Mouse (Mus musculus): ENCODE data around the gene Oaz1. TPM values are rescaled to one million over a fixed set of nuclear protein-coding genes. Genes with fewer than 3 reads are reported as not detected.
A peak's percentile ranks its signal among the peaks of the same experiment; 100 is the strongest.

The Oaz1 gene
- polyA plus RNA-seq, 1 experiment from 2014 or later: 1,149 TPM

- no peaks in the 10 kb centered on the region for H3K9me3 ChIP-seq (replicated peaks; ENCODE audit: control insufficient read depth, low read length, poor library complexity, severe bottlenecking)
- WGBS: 44% methylated on average over 7 of the region's 7 CpGs
- H3K27ac ChIP-seq (ENCODE audit: low read length): no peak overlapping the region
- peaks cover 22% of the 10 kb centered on the region for H3K27me3 ChIP-seq (ENCODE audit: control insufficient read depth, insufficient read depth, low read depth, low read length)
- no peak overlapping the region for H3K9ac ChIP-seq (ENCODE audit: low read depth, low read length)
- H3K4me1 ChIP-seq (ENCODE audit: control insufficient read depth, insufficient read depth, low read length): no peaks in the 10 kb centered on the region
- no peak overlapping the region for H3K4me3 ChIP-seq (ENCODE audit: low read depth, low read length)
- peaks cover 11% of the 10 kb centered on the region for H3K36me3 ChIP-seq (ENCODE audit: control insufficient read depth, insufficient read depth, low read length)
- no peak overlapping the region for H3K4me2 ChIP-seq (ENCODE audit: low read length)
- ATAC-seq: no peak
Observed at GRCm38 (mm10) chr10:80836949-80837379, 10.5 kb downstream of the Oaz1 start.

- H3K4me2 ChIP-seq (ENCODE audit: low read length): no peak overlapping the region
- peaks cover 27% of the 10 kb centered on the region for H3K27me3 ChIP-seq (ENCODE audit: control insufficient read depth, insufficient read depth, low read depth, low read length)
- H3K36me3 ChIP-seq (ENCODE audit: control insufficient read depth, insufficient read depth, low read length): peaks cover 11% of the 10 kb centered on the region
- no peaks in the 10 kb centered on the region for H3K9me3 ChIP-seq (replicated peaks; ENCODE audit: control insufficient read depth, low read length, poor library complexity, severe bottlenecking)
- H3K9ac ChIP-seq (ENCODE audit: low read depth, low read length): no peak overlapping the region
- no peak overlapping the region for H3K4me3 ChIP-seq (ENCODE audit: low read depth, low read length)
- no peaks in the 10 kb centered on the region for H3K4me1 ChIP-seq (ENCODE audit: control insufficient read depth, insufficient read depth, low read length)
- no peak for ATAC-seq
- no peak overlapping the region for H3K27ac ChIP-seq (ENCODE audit: low read length)
- 10% methylated on average over 2 of the region's 2 CpGs for WGBS
Observed at GRCm38 (mm10) chr10:80837827-80838226, 11.4 kb downstream of the Oaz1 start.

- Histone ChIP-seq H3K4me1 (ENCODE audit: control insufficient read depth, insufficient read depth, low read length) (no peaks in the 10 kb centered on the region; the same call in 1 of the 2 replicates), H3K4me2 (ENCODE audit: low read length) (no peak overlapping the region), H3K9me3 (replicated peaks; ENCODE audit: control insufficient read depth, low read length, poor library complexity, severe bottlenecking) (no peaks in the 10 kb centered on the region), H3K4me3 (ENCODE audit: low read depth, low read length) (no peak overlapping the region), H3K9ac (ENCODE audit: low read depth, low read length) (no peak overlapping the region), H3K36me3 (ENCODE audit: control insufficient read depth, insufficient read depth, low read length) (peaks cover 11% of the 10 kb centered on the region), H3K27ac (ENCODE audit: low read length) (no peak overlapping the region), H3K27me3 (ENCODE audit: control insufficient read depth, insufficient read depth, low read depth, low read length) (peaks cover 31% of the 10 kb centered on the region)
- WGBS: 53% methylated on average over 2 of the region's 2 CpGs
- no peak for ATAC-seq
Observed at GRCm38 (mm10) chr10:80838346-80838912, 12.0 kb downstream of the Oaz1 start.

GRCm38 (mm10) chr10:80839848-80840247, 13.4 kb downstream of the Oaz1 start:
- Histone ChIP-seq H3K9me3 (replicated peaks; ENCODE audit: control insufficient read depth, low read length, poor library complexity, severe bottlenecking) (no peaks in the 10 kb centered on the region), H3K4me3 (ENCODE audit: low read depth, low read length) (no peak overlapping the region), H3K27ac (ENCODE audit: low read length) (no peak overlapping the region), H3K4me2 (ENCODE audit: low read length) (no peak overlapping the region), H3K4me1 (ENCODE audit: control insufficient read depth, insufficient read depth, low read length) (peaks cover 6% of the 10 kb centered on the region; the same call in 1 of the 2 replicates), H3K9ac (ENCODE audit: low read depth, low read length) (no peak overlapping the region), H3K36me3 (ENCODE audit: control insufficient read depth, insufficient read depth, low read length) (peaks cover 4% of the 10 kb centered on the region; the same call in 1 of the 2 replicates), H3K27me3 (ENCODE audit: control insufficient read depth, insufficient read depth, low read depth, low read length) (peaks cover 32% of the 10 kb centered on the region)
- 55% methylated on average over 6 of the region's 6 CpGs for WGBS
- no peak for ATAC-seq

- Histone ChIP-seq H3K4me1 (ENCODE audit: control insufficient read depth, insufficient read depth, low read length) (peaks cover 6% of the 10 kb centered on the region; the same call in 1 of the 2 replicates), H3K4me3 (ENCODE audit: low read depth, low read length) (no peak overlapping the region), H3K9ac (ENCODE audit: low read depth, low read length) (no peak overlapping the region), H3K9me3 (replicated peaks; ENCODE audit: control insufficient read depth, low read length, poor library complexity, severe bottlenecking) (no peaks in the 10 kb centered on the region), H3K27ac (ENCODE audit: low read length) (no peak overlapping the region), H3K36me3 (ENCODE audit: control insufficient read depth, insufficient read depth, low read length) (no peaks in the 10 kb centered on the region), H3K27me3 (ENCODE audit: control insufficient read depth, insufficient read depth, low read depth, low read length) (peaks cover 27% of the 10 kb centered on the region), H3K4me2 (ENCODE audit: low read length) (no peak overlapping the region)
- WGBS: 83% methylated on average over 2 of the region's 2 CpGs
- ATAC-seq: no peak
Observed at GRCm38 (mm10) chr10:80841685-80842084, 15.2 kb downstream of the Oaz1 start.

GRCm38 (mm10) chr10:80842334-80842733, 15.9 kb downstream of the Oaz1 start:
- Histone ChIP-seq H3K27ac (ENCODE audit: low read length) (no peak overlapping the region), H3K9me3 (replicated peaks; ENCODE audit: control insufficient read depth, low read length, poor library complexity, severe bottlenecking) (no peaks in the 10 kb centered on the region), H3K27me3 (ENCODE audit: control insufficient read depth, insufficient read depth, low read depth, low read length) (peaks cover 25% of the 10 kb centered on the region), H3K4me3 (ENCODE audit: low read depth, low read length) (no peak overlapping the region), H3K4me1 (ENCODE audit: control insufficient read depth, insufficient read depth, low read length) (peaks cover 6% of the 10 kb centered on the region; the same call in 1 of the 2 replicates), H3K36me3 (ENCODE audit: control insufficient read depth, insufficient read depth, low read length) (no peaks in the 10 kb centered on the region), H3K9ac (ENCODE audit: low read depth, low read length) (no peak overlapping the region), H3K4me2 (ENCODE audit: low read length) (no peak overlapping the region)
- ATAC-seq: no peak
- 82% methylated on average over 15 of the region's 15 CpGs for WGBS

GRCm38 (mm10) chr10:80843087-80843930, 16.9 kb downstream of the Oaz1 start:
- Histone ChIP-seq H3K4me2 (ENCODE audit: low read length) (peak overlapping the region; percentile 87), H3K9ac (ENCODE audit: low read depth, low read length) (peak overlapping the region; percentile 82), H3K36me3 (ENCODE audit: control insufficient read depth, insufficient read depth, low read length) (no peaks in the 10 kb centered on the region), H3K4me1 (ENCODE audit: control insufficient read depth, insufficient read depth, low read length) (peaks cover 6% of the 10 kb centered on the region; the same call in 1 of the 2 replicates), H3K4me3 (ENCODE audit: low read depth, low read length) (peak overlapping the region; percentile 69), H3K9me3 (replicated peaks; ENCODE audit: control insufficient read depth, low read length, poor library complexity, severe bottlenecking) (no peaks in the 10 kb centered on the region), H3K27me3 (ENCODE audit: control insufficient read depth, insufficient read depth, low read depth, low read length) (peaks cover 25% of the 10 kb centered on the region), H3K27ac (ENCODE audit: low read length) (no peak overlapping the region)
- peak; percentile 33 for ATAC-seq
- WGBS: 8% methylated on average over 32 of the region's 32 CpGs

GRCm38 (mm10) chr10:80843931-80844547, 17.6 kb downstream of the Oaz1 start, which contains the start of gene Lingo3:
Lingo3 (minus strand) TSS chr10:80844039.
- Histone ChIP-seq H3K27ac (ENCODE audit: low read length) (no peak within 1 kb of the TSS), H3K27me3 (ENCODE audit: control insufficient read depth, insufficient read depth, low read depth, low read length) (peaks cover 25% of the 10 kb centered on the region), H3K9ac (ENCODE audit: low read depth, low read length) (peak within 1 kb of the TSS; percentile 82), H3K36me3 (ENCODE audit: control insufficient read depth, insufficient read depth, low read length) (no peaks in the 10 kb centered on the region), H3K4me3 (ENCODE audit: low read depth, low read length) (peak within 1 kb of the TSS; percentile 69), H3K4me2 (ENCODE audit: low read length) (peak within 1 kb of the TSS; percentile 87), H3K9me3 (replicated peaks; ENCODE audit: control insufficient read depth, low read length, poor library complexity, severe bottlenecking) (no peaks in the 10 kb centered on the region), H3K4me1 (ENCODE audit: control insufficient read depth, insufficient read depth, low read length) (peaks cover 6% of the 10 kb centered on the region; the same call in 1 of the 2 replicates)
- WGBS: 5% methylated on average over 42 of the region's 51 CpGs
- ATAC-seq: peak; percentile 58
